Mouse (Mus musculus): ENCODE measurements at regions not wholly inside any gene's neighbourhood (a gene's known extent, or its start where the extent isn't known, plus 50 kb on each side); places are given as distances from the start of the nearest gene placed in this dataset.

GRCm38 (mm10) chrX:12358026-12358425 lies 197.9 kb upstream of the Bcor start:
- Histone ChIP-seq H3K4me3 (ENCODE audit: insufficient read depth, poor library complexity, severe bottlenecking) (no peak overlapping the region), H3K36me3 (ENCODE audit: control insufficient read depth, insufficient read depth) (no peaks in the 10 kb centered on the region), H3ac (ENCODE audit: control insufficient read depth, insufficient read length, low read depth) (no peak overlapping the region), H3K79me3 (ENCODE audit: low read depth) (no peaks in the 10 kb centered on the region), H3K79me2 (ENCODE audit: control insufficient read depth, insufficient read depth) (no peaks in the 10 kb centered on the region), H3K27me3 (ENCODE audit: control insufficient read depth, insufficient read depth, insufficient read length) (no peaks in the 10 kb centered on the region)
- no peak for TF ChIP-seq USF1 (IDR thresholded peaks at IDR 0.05; ENCODE audit: low read depth)
- TF ChIP-seq MYOG (IDR thresholded peaks at IDR 0.05; ENCODE audit: control insufficient read depth, extremely low read depth, insufficient read length): no peak
- no peak for TF ChIP-seq MYOD1 (IDR thresholded peaks at IDR 0.05; ENCODE audit: control insufficient read depth, insufficient read length, low read depth)
- TF ChIP-seq CTCF (IDR thresholded peaks at IDR 0.05; ENCODE audit: control insufficient read depth, insufficient read depth, insufficient read length): no peak
- TF ChIP-seq MAX (IDR thresholded peaks at IDR 0.05): no peak
- TF ChIP-seq FOSL1 (IDR thresholded peaks at IDR 0.05; ENCODE audit: insufficient read depth, low read length, poor library complexity, severe bottlenecking): no peak
- no peak for TF ChIP-seq CEBPB (IDR thresholded peaks at IDR 0.05; ENCODE audit: low read depth)

GRCm38 (mm10) chrX:12365582-12366323 lies 205.6 kb upstream of the Bcor start:
- no peaks in the 10 kb centered on the region for H3K36me3 ChIP-seq (ENCODE audit: control insufficient read depth, insufficient read depth)
- H3K79me2 ChIP-seq (ENCODE audit: control insufficient read depth, insufficient read depth): no peaks in the 10 kb centered on the region
- no peaks in the 10 kb centered on the region for H3K27me3 ChIP-seq (ENCODE audit: control insufficient read depth, insufficient read depth, insufficient read length)
- no peaks in the 10 kb centered on the region for H3K79me3 ChIP-seq (ENCODE audit: low read depth)
- TF ChIP-seq CTCF (IDR thresholded peaks at IDR 0.05; ENCODE audit: control insufficient read depth, insufficient read depth, insufficient read length): no peak
- no peak for TF ChIP-seq MAX (IDR thresholded peaks at IDR 0.05)
- TF ChIP-seq MYOG (IDR thresholded peaks at IDR 0.05; ENCODE audit: control insufficient read depth, extremely low read depth, insufficient read length): no peak
- no peak for TF ChIP-seq CEBPB (IDR thresholded peaks at IDR 0.05; ENCODE audit: low read depth)
- TF ChIP-seq FOSL1 (IDR thresholded peaks at IDR 0.05; ENCODE audit: insufficient read depth, low read length, poor library complexity, severe bottlenecking): no peak
- TF ChIP-seq MYOD1 (IDR thresholded peaks at IDR 0.05; ENCODE audit: control insufficient read depth, insufficient read length, low read depth): no peak
- TF ChIP-seq USF1 (IDR thresholded peaks at IDR 0.05; ENCODE audit: low read depth): no peak
- H3K4me3 ChIP-seq (ENCODE audit: insufficient read depth, poor library complexity, severe bottlenecking): no peak overlapping the region
- no peak overlapping the region for H3ac ChIP-seq (ENCODE audit: control insufficient read depth, insufficient read length, low read depth)

GRCm38 (mm10) chrX:12366801-12367200 lies 206.6 kb upstream of the Bcor start:
- H3K79me3 ChIP-seq (ENCODE audit: low read depth): no peaks in the 10 kb centered on the region
- no peak overlapping the region for H3ac ChIP-seq (ENCODE audit: control insufficient read depth, insufficient read length, low read depth)
- no peak overlapping the region for H3K4me3 ChIP-seq (ENCODE audit: insufficient read depth, poor library complexity, severe bottlenecking)
- no peak for TF ChIP-seq MAX (IDR thresholded peaks at IDR 0.05)
- no peak for TF ChIP-seq MYOD1 (IDR thresholded peaks at IDR 0.05; ENCODE audit: control insufficient read depth, insufficient read length, low read depth)
- no peak for TF ChIP-seq CEBPB (IDR thresholded peaks at IDR 0.05; ENCODE audit: low read depth)
- TF ChIP-seq CTCF (IDR thresholded peaks at IDR 0.05; ENCODE audit: control insufficient read depth, insufficient read depth, insufficient read length): no peak
- TF ChIP-seq MYOG (IDR thresholded peaks at IDR 0.05; ENCODE audit: control insufficient read depth, extremely low read depth, insufficient read length): no peak
- no peak for TF ChIP-seq USF1 (IDR thresholded peaks at IDR 0.05; ENCODE audit: low read depth)
- no peak for TF ChIP-seq FOSL1 (IDR thresholded peaks at IDR 0.05; ENCODE audit: insufficient read depth, low read length, poor library complexity, severe bottlenecking)
- H3K36me3 ChIP-seq (ENCODE audit: control insufficient read depth, insufficient read depth): no peaks in the 10 kb centered on the region
- no peaks in the 10 kb centered on the region for H3K27me3 ChIP-seq (ENCODE audit: control insufficient read depth, insufficient read depth, insufficient read length)
- no peaks in the 10 kb centered on the region for H3K79me2 ChIP-seq (ENCODE audit: control insufficient read depth, insufficient read depth)

GRCm38 (mm10) chrX:12373670-12374069 lies 213.5 kb upstream of the Bcor start:
- no peaks in the 10 kb centered on the region for H3K79me3 ChIP-seq (ENCODE audit: low read depth)
- H3K4me3 ChIP-seq (ENCODE audit: insufficient read depth, poor library complexity, severe bottlenecking): no peak overlapping the region
- H3K79me2 ChIP-seq (ENCODE audit: control insufficient read depth, insufficient read depth): no peaks in the 10 kb centered on the region
- no peaks in the 10 kb centered on the region for H3K36me3 ChIP-seq (ENCODE audit: control insufficient read depth, insufficient read depth)
- TF ChIP-seq MYOD1 (IDR thresholded peaks at IDR 0.05; ENCODE audit: control insufficient read depth, insufficient read length, low read depth): no peak
- TF ChIP-seq FOSL1 (IDR thresholded peaks at IDR 0.05; ENCODE audit: insufficient read depth, low read length, poor library complexity, severe bottlenecking): no peak
- TF ChIP-seq MAX (IDR thresholded peaks at IDR 0.05): no peak
- no peak for TF ChIP-seq CEBPB (IDR thresholded peaks at IDR 0.05; ENCODE audit: low read depth)
- no peak overlapping the region for H3ac ChIP-seq (ENCODE audit: control insufficient read depth, insufficient read length, low read depth)
- H3K27me3 ChIP-seq (ENCODE audit: control insufficient read depth, insufficient read depth, insufficient read length): no peaks in the 10 kb centered on the region

GRCm38 (mm10) chrX:12375796-12376195 lies 211.8 kb upstream of the Atp6ap2 start:
- Histone ChIP-seq H3K79me2 (ENCODE audit: control insufficient read depth, insufficient read depth) (no peaks in the 10 kb centered on the region), H3K79me3 (ENCODE audit: low read depth) (no peaks in the 10 kb centered on the region), H3K27me3 (ENCODE audit: control insufficient read depth, insufficient read depth, insufficient read length) (no peaks in the 10 kb centered on the region), H3ac (ENCODE audit: control insufficient read depth, insufficient read length, low read depth) (no peak overlapping the region), H3K36me3 (ENCODE audit: control insufficient read depth, insufficient read depth) (no peaks in the 10 kb centered on the region), H3K4me3 (ENCODE audit: insufficient read depth, poor library complexity, severe bottlenecking) (no peak overlapping the region)
- TF ChIP-seq CTCF (IDR thresholded peaks at IDR 0.05; ENCODE audit: control insufficient read depth, insufficient read depth, insufficient read length): no peak
- TF ChIP-seq FOSL1 (IDR thresholded peaks at IDR 0.05; ENCODE audit: insufficient read depth, low read length, poor library complexity, severe bottlenecking): no peak
- TF ChIP-seq MYOG (IDR thresholded peaks at IDR 0.05; ENCODE audit: control insufficient read depth, extremely low read depth, insufficient read length): no peak
- no peak for TF ChIP-seq USF1 (IDR thresholded peaks at IDR 0.05; ENCODE audit: low read depth)
- TF ChIP-seq MYOD1 (IDR thresholded peaks at IDR 0.05; ENCODE audit: control insufficient read depth, insufficient read length, low read depth): no peak
- no peak for TF ChIP-seq CEBPB (IDR thresholded peaks at IDR 0.05; ENCODE audit: low read depth)
- TF ChIP-seq MAX (IDR thresholded peaks at IDR 0.05): no peak

Data from C2C12 (cell line).